In genomic region chr7:127991643-127992487, GRCm38 (mm10) we compare ENCODE assay signal across 7 mouse cellular contexts. TPM values are rescaled to one million over a fixed set of nuclear protein-coding genes. Genes with fewer than 3 reads are reported as not detected.
DNase-seq lines count a peak whose midpoint lies in the region; ATAC-seq lines count a peak whose summit lies in the region.

No protein-coding gene starts in this region.

- no peaks in the 10 kb centered on the region for H3K27me3 ChIP-seq in forebrain, embryonic 16.5 days (replicated peaks; ENCODE audit: control insufficient read depth, insufficient read depth, low read length)
- H3K27me3 ChIP-seq in hindbrain, embryonic 15.5 days = no peaks in the 10 kb centered on the region

- no peak overlapping the region for H3K9ac ChIP-seq in forebrain, embryonic 16.5 days (replicated peaks; ENCODE audit: low read depth, low read length)
- no peak overlapping the region for H3K9ac ChIP-seq in hindbrain, embryonic 15.5 days

- no peak overlapping the region for H3K4me3 ChIP-seq in forebrain, embryonic 16.5 days (replicated peaks; ENCODE audit: low read length)
- H3K4me3 ChIP-seq in hindbrain, embryonic 15.5 days = no peak overlapping the region

- ATAC-seq in forebrain, embryonic 16.5 days = peak; percentile 70
- peak; percentile 70; the same call in 1 of the 2 replicates for ATAC-seq in hindbrain, embryonic 15.5 days (ENCODE audit: low FRiP score, low read depth)

- H3K27ac ChIP-seq in forebrain, embryonic 16.5 days (ENCODE audit: low read length) = no peak overlapping the region
- 0 out of 2 replicates have a peak overlapping the region, but pooled peaks have one; percentile 6 for H3K27ac ChIP-seq in hindbrain, embryonic 15.5 days (replicated peaks)

- H3K4me1 ChIP-seq in forebrain, embryonic 16.5 days (replicated peaks; ENCODE audit: control insufficient read depth, insufficient read depth, low read length) = no peaks in the 10 kb centered on the region
- H3K4me1 ChIP-seq in hindbrain, embryonic 15.5 days (replicated peaks) = no peaks in the 10 kb centered on the region; the same call in 1 of the 2 replicates

- no peaks in the 10 kb centered on the region for H3K9me3 ChIP-seq in forebrain, embryonic 16.5 days (ENCODE audit: control insufficient read depth, low read length)
- no peaks in the 10 kb centered on the region for H3K9me3 ChIP-seq in hindbrain, embryonic 15.5 days

- H3K4me2 ChIP-seq in forebrain, embryonic 16.5 days (ENCODE audit: low read length) = no peak overlapping the region
- H3K4me2 ChIP-seq in hindbrain, embryonic 15.5 days = no peak overlapping the region

- peak; percentile 81 for DNase-seq in NIH3T3 (ENCODE audit: low read depth)
- peak; percentile 40 for DNase-seq in cerebellum, adult 11-12 months
- peak; percentile 40 to 50 for DNase-seq in layer of hippocampus, postnatal 36 days
- peak; percentile 92 for DNase-seq in lung, postnatal 36 days
- DNase-seq in right cerebral cortex, postnatal 4 days = peak; percentile 80

- 45% methylated on average over 6 of the region's 6 CpGs for whole genome bisulfite sequencing in forebrain, embryonic 16.5 days
- 51% methylated on average over 6 of the region's 6 CpGs for WGBS in hindbrain, embryonic 15.5 days

- H3K36me3 ChIP-seq in forebrain, embryonic 16.5 days (ENCODE audit: control insufficient read depth, insufficient read depth) = peaks cover 4% of the 10 kb centered on the region
- H3K36me3 ChIP-seq in hindbrain, embryonic 15.5 days = peaks cover 16% of the 10 kb centered on the region

RNA-seq across cellular contexts. Expression of gene Pycard, which starts 1.8 kb away (rescaled TPM):
- 4.9 and 5.1 TPM in 2 replicates for polyA plus RNA-seq in forebrain, embryonic 16.5 days (2015; fragmentation: Nextera tagmentation; extraction: Ambion mirVana)
- polyA plus RNA-seq in hindbrain, embryonic 15.5 days (2015; fragmentation: Nextera tagmentation; extraction: Ambion mirVana) = 6.7 and 10.3 TPM in 2 replicates
- 1 to 10 TPM; 1.9 to 2.4 TPM for total RNA-seq in layer of hippocampus, postnatal 36 days (2021)

RNA-seq across cellular contexts. Expression of gene Trim72, which starts 11.9 kb away (rescaled TPM):
- not detected in 2 replicates for polyA plus RNA-seq in forebrain, embryonic 16.5 days (2015; fragmentation: Nextera tagmentation; extraction: Ambion mirVana)
- not detected in 2 replicates for polyA plus RNA-seq in hindbrain, embryonic 15.5 days (2015; fragmentation: Nextera tagmentation; extraction: Ambion mirVana)
- under 1 TPM; 0.42 to 0.56 TPM for total RNA-seq in layer of hippocampus, postnatal 36 days (2021)

RNA-seq across cellular contexts. Expression of gene Fus, which starts 24.6 kb away (rescaled TPM):
- 342 and 386 TPM in 2 replicates for polyA plus RNA-seq in forebrain, embryonic 16.5 days (2015; fragmentation: Nextera tagmentation; extraction: Ambion mirVana)
- polyA plus RNA-seq in hindbrain, embryonic 15.5 days (2015; fragmentation: Nextera tagmentation; extraction: Ambion mirVana) = 357 and 368 TPM in 2 replicates
- 100 to 1,000 TPM; 301 to 325 TPM for total RNA-seq in layer of hippocampus, postnatal 36 days (2021)

RNA-seq across cellular contexts. Expression of gene Prss36, which starts 45.3 kb away (rescaled TPM):
- polyA plus RNA-seq in forebrain, embryonic 16.5 days (2015; fragmentation: Nextera tagmentation; extraction: Ambion mirVana) = 13.2 TPM in 2 replicates
- 12.6 and 14.8 TPM in 2 replicates for polyA plus RNA-seq in hindbrain, embryonic 15.5 days (2015; fragmentation: Nextera tagmentation; extraction: Ambion mirVana)
- total RNA-seq in layer of hippocampus, postnatal 36 days (2021) = 10 to 100 TPM; 11.0 to 11.6 TPM

Comparison
In these comparisons a context has a peak if more than half of its experiments do, and no peak if none do; other contexts are left out.
1. DNase-seq: peak in every context shown above with its lines; median percentile 92 in lung, postnatal 36 days; 81 in NIH3T3; 80 in right cerebral cortex, postnatal 4 days; 45 in layer of hippocampus, postnatal 36 days; 40 in cerebellum, adult 11-12 months.